Mouse (Mus musculus) embryonic fibroblast, embryonic 13.5 days (primary cell): ENCODE results near the gene Cyp2c23. TPM values are rescaled to one million over a fixed set of nuclear protein-coding genes. Genes with fewer than 3 reads are reported as not detected.

ENCODE experiments used
- H3K27ac ChIP-seq: 2 replicates; pipeline ENCODE4 v1.5.1; 2012; ENCODE audit warnings: low read length, control low read depth, inconsistent platforms; ENCODE audit not compliant: insufficient read depth
- H3K4me1 ChIP-seq: 2 replicates; pipeline ENCODE4 v1.6.1; 2011; ENCODE audit warnings: low read length; ENCODE audit not compliant: control insufficient read depth, insufficient read depth
- H3K4me3 ChIP-seq: 2 replicates; pipeline ENCODE4 v1.5.1; 2011; ENCODE audit warnings: mild to moderate bottlenecking, control low read depth, low read length; ENCODE audit not compliant: insufficient read depth
- CTCF ChIP-seq: IDR thresholded peaks from 2 replicates; pipeline ENCODE4 v1.5.1; 2011; ENCODE audit warnings: mild to moderate bottlenecking, control low read depth, low read length, moderate library complexity, borderline replicate concordance; ENCODE audit not compliant: insufficient read depth
- POLR2A ChIP-seq: IDR thresholded peaks from 2 replicates; pipeline ENCODE4 v1.6.1; 2011; ENCODE audit warnings: low read depth, mild to moderate bottlenecking, control low read depth, low read length, moderate library complexity
- polyA plus RNA-seq: library from polyadenylated mRNA; stranded (reverse); fragments of >200 nt; gene quantifications from 2 replicates; pipeline ENCODE4 v1.2.4, GENCODE M21; 2011; ENCODE audit warnings: low read depth; ENCODE audit not compliant: missing spikeins, insufficient read length

Gene Cyp2c23
- polyA plus RNA-seq, 1 experiment, result not detected

- H3K27ac ChIP-seq, result no peak overlapping the region
- no peaks in the 10 kb centered on the region for H3K4me1 ChIP-seq
- TF ChIP-seq POLR2A, result no peak
- H3K4me3 ChIP-seq, result no peak overlapping the region
Observed at GRCm38 (mm10) chr19:44030024-44030423, 1.0 kb upstream of the Cyp2c23 start.

- Histone ChIP-seq H3K4me3 (no peak overlapping the region), H3K4me1 (no peaks in the 10 kb centered on the region)
- no peak for TF ChIP-seq POLR2A
- no peak for TF ChIP-seq CTCF
Observed at GRCm38 (mm10) chr19:44026956-44027530, 2.0 kb downstream of the Cyp2c23 start.

DNA sequence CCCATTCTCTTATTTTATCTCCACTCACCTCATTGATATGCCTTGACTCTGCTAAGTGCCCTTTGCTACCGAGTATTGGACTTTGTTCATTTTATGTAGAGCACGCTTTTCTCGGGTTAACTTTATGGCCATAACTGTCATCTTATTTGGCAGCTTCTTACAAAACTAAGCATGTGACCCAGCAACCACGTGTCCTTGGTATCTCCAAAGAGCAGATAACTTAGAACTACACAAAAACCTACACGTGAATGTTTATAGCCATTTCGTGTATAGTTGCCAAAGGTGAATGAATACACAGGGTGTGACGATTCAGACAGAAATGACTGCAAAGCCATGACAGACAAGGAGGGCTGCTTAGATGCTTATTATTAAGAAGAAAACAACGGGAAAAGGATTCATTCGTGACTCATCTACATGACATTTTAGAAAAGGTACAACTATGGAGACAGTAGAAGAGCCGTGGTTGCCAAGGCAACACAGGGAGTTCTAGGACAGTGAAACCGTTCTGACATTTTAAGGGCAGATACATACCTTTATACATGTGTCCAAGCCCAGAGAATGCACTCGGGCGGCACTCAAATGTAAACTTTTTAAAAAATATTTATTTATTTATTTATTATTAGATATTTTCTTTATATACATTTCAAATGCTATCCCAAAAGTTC, 4.0 kb downstream of the Cyp2c23 start:
- Histone ChIP-seq H3K4me3 (no peak overlapping the region), H3K27ac (no peak overlapping the region), H3K4me1 (no peaks in the 10 kb centered on the region)
- TF ChIP-seq CTCF (no peak), POLR2A (no peak)

More at GRCm38 (mm10) chr19:44026956-44027530, 2.0 kb downstream of the Cyp2c23 start:
- no peak overlapping the region for H3K27ac ChIP-seq

DNA sequence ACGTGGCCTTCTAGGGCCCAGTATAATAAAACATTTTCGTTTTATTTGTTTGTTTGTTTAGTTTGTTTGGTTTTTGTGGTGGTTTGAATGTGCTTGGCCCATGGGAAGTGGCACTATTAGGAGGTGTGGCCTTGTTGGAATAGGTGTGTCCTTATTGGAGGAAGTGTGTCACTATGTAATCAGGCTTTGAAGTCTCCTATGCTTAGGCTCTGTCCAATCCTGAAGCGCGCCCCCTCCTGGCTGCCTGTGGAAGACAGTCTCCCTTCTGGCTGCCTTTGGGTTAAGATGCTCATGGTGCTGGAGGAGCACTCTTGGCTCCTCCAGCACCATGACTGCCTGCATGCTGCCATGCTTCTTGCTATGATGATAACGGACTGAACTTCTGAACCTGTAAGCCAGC, 5.9 kb downstream of the Cyp2c23 start:
- H3K4me1 ChIP-seq, result no peaks in the 10 kb centered on the region
- no peak for TF ChIP-seq CTCF
- TF ChIP-seq POLR2A, result no peak
- H3K4me3 ChIP-seq, result no peak overlapping the region
- H3K27ac ChIP-seq, result no peak overlapping the region

DNA sequence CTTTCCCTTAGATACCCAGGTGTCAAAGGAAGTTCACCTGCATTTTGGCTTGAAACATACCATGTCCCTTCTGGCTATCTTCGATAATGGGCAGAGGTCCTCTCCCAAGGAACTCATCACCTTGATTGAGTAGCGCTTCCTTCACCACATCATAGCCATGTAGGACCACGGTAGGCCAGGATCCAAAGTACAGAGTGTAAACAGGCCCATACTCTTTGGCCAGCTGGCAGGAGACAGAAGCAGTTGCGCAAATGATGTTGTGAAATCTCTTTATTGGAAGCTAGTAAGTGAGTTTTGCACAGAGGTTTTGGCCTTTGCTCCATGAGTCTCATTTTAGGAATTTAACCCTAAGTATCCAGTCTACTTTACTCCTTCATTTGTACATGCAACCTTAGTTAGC, 7.5 kb downstream of the Cyp2c23 start:
- H3K27ac ChIP-seq, result no peak overlapping the region
- H3K4me1 ChIP-seq, result no peaks in the 10 kb centered on the region
- no peak for TF ChIP-seq POLR2A
- no peak for TF ChIP-seq CTCF
- H3K4me3 ChIP-seq, result no peak overlapping the region

DNA sequence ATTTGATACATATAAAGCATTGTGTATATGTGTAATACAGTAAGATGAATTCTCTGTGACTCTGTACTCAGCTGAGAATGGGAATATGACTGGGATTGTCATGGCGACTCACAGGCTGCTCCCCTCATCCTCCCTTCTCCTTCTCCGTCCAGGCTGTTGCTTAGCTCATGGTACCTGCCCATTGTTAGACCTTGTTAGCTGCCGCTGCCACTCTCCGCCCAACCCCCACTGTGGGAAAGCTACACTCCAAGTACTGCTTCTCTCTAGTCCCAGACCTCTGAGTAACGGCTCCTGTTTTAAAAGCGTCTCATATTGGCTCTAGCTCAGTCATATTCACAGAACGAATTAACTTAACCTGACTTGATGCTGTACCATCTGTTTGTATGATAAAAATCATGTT, 9.3 kb downstream of the Cyp2c23 start:
- Histone ChIP-seq H3K4me3 (no peak overlapping the region), H3K27ac (no peak overlapping the region), H3K4me1 (no peaks in the 10 kb centered on the region)
- TF ChIP-seq POLR2A (no peak), CTCF (no peak)

GRCm38 (mm10) chr19:44013862-44014261, 15.1 kb downstream of the Cyp2c23 start:
- no peaks in the 10 kb centered on the region for H3K4me1 ChIP-seq
- no peak overlapping the region for H3K27ac ChIP-seq
- no peak for TF ChIP-seq CTCF
- TF ChIP-seq POLR2A, result no peak
- H3K4me3 ChIP-seq, result no peak overlapping the region

DNA sequence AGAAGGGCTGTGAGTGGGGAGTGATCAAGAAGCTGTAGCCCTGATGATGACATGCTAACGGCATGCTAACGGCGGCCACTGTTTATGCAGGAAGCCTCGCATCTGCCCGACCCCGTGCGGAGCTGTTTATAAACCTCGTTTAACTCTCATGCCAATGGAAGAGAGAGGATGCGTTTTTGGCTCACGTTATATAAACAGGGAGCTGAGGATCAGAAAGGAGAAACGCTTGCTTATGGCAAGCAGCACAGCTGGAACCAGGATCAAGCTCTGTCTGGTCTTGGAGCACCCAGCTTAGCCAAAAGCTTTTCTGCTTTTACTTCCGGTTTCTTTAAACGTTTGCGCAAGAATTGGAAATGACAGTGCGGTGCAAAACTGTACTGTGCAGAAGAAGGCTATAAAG, 20.2 kb downstream of the Cyp2c23 start:
- Histone ChIP-seq H3K4me1 (no peaks in the 10 kb centered on the region; the same call in 1 of the 2 replicates), H3K27ac (no peak overlapping the region), H3K4me3 (no peak overlapping the region)
- TF ChIP-seq POLR2A, result no peak
- TF ChIP-seq CTCF, result no peak

DNA sequence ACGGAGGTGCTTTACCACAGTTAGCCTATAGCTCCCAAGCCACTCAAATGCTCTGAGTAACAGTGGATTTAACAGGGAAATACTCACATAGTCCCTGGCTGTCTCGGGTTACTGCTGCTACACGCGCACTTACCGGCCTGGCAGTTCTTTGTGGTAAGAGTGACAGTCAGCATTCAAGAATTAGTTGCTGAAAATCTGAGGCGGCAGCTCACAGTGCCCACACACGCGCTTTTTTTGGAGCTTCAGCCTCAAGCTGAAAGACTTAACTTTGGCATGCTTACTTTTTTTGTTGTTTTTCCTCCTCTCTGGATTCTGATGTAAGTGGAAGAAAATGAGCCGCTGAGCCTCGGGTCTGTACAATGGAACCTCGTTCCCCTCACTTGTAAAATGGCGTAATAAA, 21.8 kb downstream of the Cyp2c23 start:
- no peak for TF ChIP-seq POLR2A
- TF ChIP-seq CTCF, result no peak
- peak overlapping the region; percentile 68 for H3K27ac ChIP-seq
- no peak overlapping the region for H3K4me3 ChIP-seq
- no peaks in the 10 kb centered on the region; the same call in 1 of the 2 replicates for H3K4me1 ChIP-seq

DNA sequence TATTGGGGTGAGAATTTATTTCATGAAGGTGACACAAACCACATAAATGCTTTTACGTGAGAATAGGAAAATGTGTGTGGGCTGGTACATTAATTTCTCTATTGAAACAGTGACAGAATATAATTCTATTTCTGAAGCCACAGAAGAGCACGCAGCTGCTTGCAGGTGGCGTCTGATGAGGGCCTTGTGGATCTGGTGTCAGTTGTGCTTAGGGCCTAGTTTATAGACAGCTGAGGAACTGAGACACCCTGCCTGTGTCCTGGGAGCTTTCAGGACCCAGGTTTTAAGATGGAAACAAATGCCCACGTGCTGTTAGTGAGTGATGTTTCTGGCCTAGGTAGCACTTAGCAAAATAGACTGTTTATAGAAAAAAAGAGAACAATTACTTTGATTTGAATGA, 24.0 kb downstream of the Cyp2c23 start:
- no peak for TF ChIP-seq CTCF
- no peak for TF ChIP-seq POLR2A
- no peak overlapping the region for H3K27ac ChIP-seq
- H3K4me1 ChIP-seq, result no peaks in the 10 kb centered on the region; the same call in 1 of the 2 replicates
- H3K4me3 ChIP-seq, result no peak overlapping the region

- no peak overlapping the region for H3K4me3 ChIP-seq
- no peak overlapping the region for H3K27ac ChIP-seq
- no peaks in the 10 kb centered on the region; the same call in 1 of the 2 replicates for H3K4me1 ChIP-seq
- TF ChIP-seq CTCF, result no peak
- no peak for TF ChIP-seq POLR2A
Observed at GRCm38 (mm10) chr19:44004261-44004660, 24.7 kb downstream of the Cyp2c23 start.
